Mouse (Mus musculus) bone marrow, adult 2 months (tissue): ENCODE measurements around the gene Erbb2. TPM values are rescaled to one million over a fixed set of nuclear protein-coding genes. Genes with fewer than 3 reads are reported as not detected.

ENCODE experiments used
- H3K27ac ChIP-seq: fragments of 200-500 bp; 2 replicates; pipeline ENCODE4 v1.5.1; 2012; ENCODE audit warnings: low read depth, mild to moderate bottlenecking, control low read depth, inconsistent platforms, low read length; ENCODE audit not compliant: control insufficient read depth, poor library complexity, insufficient read depth
- H3K4me1 ChIP-seq: fragments of 200-500 bp; 2 replicates; pipeline ENCODE4 v1.6.1; 2011; ENCODE audit warnings: low read length; ENCODE audit not compliant: control insufficient read depth, insufficient read depth
- H3K4me3 ChIP-seq: fragments of 200-500 bp; replicated peaks from 2 replicates; pipeline ENCODE3; 2011; ENCODE audit warnings: mild to moderate bottlenecking, low read depth, low read length, control low read depth; ENCODE audit not compliant: control insufficient read depth
- CTCF ChIP-seq: fragments of 200-500 bp; IDR thresholded peaks from 2 replicates; pipeline ENCODE4 v1.5.1; 2011; ENCODE audit warnings: low read length, control low read depth; ENCODE audit not compliant: control insufficient read depth, insufficient read depth
- POLR2A ChIP-seq: fragments of 200-500 bp; IDR thresholded peaks from 2 replicates; pipeline ENCODE4 v1.6.1; 2011; ENCODE audit warnings: low read depth, mild to moderate bottlenecking, control low read depth, low read length, borderline replicate concordance; ENCODE audit not compliant: control insufficient read depth
- WGBS: fragments of 180-500 bp; shearing (Covaris S2); methylation state at CpG from one replicate; pipeline ENCODE4 v1.1.7; 2018; 5-methylcytosine and 5-hydroxymethylcytosine counted together
- polyA plus RNA-seq: library from polyadenylated mRNA; stranded (reverse); fragments of >200 nt; gene quantifications from 2 replicates; pipeline ENCODE4 v1.2.4, GENCODE M21; 2011; ENCODE audit warnings: low replicate concordance; ENCODE audit not compliant: missing spikeins, insufficient read depth, insufficient read length

Gene Erbb2
- polyA plus RNA-seq, 1 experiment = 2.4 TPM

DNA sequence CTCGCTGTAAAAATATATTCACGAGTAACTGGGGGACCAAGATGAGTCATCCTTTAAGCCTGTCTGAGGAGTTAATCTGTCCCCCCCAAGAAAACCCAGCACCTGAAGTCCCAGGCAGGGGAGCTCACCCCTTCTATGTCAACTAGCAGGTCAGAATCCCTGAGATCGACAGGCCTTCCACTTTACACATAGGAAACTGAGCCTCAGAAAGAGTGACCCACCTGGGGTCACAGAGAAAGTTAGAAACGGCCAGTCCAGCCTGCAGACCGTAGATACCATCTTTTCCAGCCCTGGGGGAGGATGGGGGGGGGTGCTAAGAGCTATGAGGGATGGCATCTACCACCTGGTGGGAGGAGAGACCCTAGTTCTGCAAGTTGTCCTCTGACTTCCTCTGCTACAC lies 44.3 kb downstream of the Erbb2 start:
- TF ChIP-seq CTCF = no peak
- no peak for TF ChIP-seq POLR2A
- 62% methylated on average over 5 of the region's 5 CpGs for WGBS
- Histone ChIP-seq H3K4me3 (no peak overlapping the region), H3K4me1 (no peaks in the 10 kb centered on the region; the same call in 1 of the 2 replicates), H3K27ac (no peak overlapping the region)

DNA sequence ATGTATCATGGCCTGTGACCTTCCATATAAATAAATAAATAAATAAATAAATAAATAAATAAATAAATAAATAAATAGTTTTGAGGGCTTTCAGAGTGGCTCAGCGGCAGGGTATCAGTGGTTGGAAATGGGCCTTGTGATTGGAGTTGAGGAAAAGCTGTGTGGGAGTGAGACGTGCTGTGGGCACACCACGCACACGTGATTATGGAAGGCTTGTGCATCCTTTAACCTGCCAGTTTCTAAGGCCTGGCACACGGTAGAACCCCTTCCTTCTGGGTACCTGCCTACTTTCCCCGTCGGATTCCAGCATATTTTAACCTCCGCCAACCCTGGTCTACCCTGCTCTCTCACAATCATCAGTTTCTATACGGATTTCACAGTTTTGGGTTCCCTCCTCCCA lies 44.7 kb downstream of the Erbb2 start:
- Histone ChIP-seq H3K4me1 (no peaks in the 10 kb centered on the region; the same call in 1 of the 2 replicates), H3K27ac (peak overlapping the region; percentile 77), H3K4me3 (peak overlapping the region; percentile 65)
- TF ChIP-seq POLR2A = no peak
- TF ChIP-seq CTCF = no peak
- 29% methylated on average over 9 of the region's 9 CpGs for WGBS

DNA sequence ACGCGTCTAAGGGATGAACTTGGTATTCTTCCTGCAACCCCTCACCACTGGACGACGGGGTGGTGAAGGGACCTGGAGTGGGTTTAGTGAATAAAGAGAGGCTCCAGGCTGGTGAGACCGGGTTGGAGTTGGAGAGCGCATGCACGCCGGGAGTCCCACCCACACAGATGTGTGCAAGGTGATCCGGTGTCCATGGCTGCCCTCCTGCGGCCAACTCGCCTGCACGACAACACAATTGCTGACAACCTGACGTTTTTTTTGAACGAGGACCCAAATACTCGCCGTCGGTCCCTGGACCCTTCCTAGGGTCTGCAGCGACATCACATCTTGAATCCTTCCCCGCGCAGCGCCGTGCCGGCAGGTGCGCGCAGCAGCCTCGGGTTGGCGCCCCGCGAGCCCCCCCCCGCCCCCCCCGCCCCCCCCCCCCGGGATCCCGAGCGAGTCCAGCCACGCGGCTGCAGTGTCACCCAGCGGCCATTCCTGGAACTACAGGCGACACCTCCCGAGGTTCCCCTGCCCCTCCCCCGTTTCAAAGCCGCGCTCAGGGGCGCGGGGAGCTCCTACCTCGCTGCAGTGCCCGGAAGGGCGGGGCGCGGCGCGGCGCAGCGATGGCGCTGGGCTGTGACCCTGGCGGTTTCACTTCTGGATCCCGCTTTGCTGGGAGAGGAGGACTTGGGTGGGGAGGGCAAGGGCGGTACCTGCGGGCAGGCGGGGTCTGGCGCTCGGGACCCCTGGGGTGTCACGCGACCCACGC lies 45.3 kb downstream of the Erbb2 start:
- H3K4me3 ChIP-seq = peak overlapping the region; percentile 65
- TF ChIP-seq CTCF (peak; percentile 60), POLR2A (peak; percentile 60; the same call in 1 of the 2 replicates)
- WGBS = under 1% methylated on average over 64 of the region's 64 CpGs
- H3K4me1 ChIP-seq = no peaks in the 10 kb centered on the region; the same call in 1 of the 2 replicates
- peak overlapping the region; percentile 89 for H3K27ac ChIP-seq

DNA sequence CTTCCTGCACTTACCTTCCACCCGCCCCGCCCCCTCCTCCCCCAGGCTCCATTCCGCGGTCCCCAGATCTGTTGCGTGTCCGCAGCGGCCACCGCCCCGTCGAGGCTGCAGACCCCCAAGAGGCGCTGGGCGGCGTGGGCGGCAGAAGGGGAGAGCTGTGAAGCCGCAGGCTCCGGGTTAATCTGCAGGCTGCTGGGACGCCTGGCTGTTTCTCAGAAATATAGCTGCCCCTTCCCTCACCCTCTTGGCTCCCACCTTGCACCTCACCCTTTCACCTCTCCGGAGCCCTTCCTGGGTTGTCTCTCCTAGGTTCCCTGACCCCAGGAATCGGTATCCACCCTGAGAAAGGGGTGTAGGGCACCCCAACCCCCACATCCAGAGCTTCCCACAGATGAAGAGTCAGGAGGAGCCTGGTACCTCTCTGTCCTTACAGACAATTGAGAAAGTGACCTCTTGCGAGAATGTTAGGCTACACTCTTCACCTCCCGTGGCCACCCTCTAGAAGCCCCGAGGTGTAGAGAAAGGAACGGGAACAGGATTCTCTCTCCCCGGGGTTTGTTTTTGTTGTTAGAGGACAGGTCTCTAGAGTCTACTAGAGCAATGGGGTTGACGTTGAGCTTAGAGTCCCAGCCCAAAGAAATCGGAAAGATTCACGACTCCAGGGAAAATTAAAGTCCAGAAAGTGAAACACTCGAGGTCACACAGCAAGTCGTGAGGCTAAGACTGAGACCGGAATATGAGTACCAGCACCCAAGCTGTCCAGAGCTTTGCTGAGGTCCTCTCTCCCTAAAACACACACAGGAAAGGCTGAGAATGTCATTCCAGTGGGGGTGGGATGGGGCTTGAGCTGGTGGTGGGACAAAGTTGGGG lies 46.1 kb downstream of the Erbb2 start:
- peak overlapping the region; percentile 65 for H3K4me3 ChIP-seq
- WGBS = 5% methylated on average over 30 of the region's 30 CpGs

DNA sequence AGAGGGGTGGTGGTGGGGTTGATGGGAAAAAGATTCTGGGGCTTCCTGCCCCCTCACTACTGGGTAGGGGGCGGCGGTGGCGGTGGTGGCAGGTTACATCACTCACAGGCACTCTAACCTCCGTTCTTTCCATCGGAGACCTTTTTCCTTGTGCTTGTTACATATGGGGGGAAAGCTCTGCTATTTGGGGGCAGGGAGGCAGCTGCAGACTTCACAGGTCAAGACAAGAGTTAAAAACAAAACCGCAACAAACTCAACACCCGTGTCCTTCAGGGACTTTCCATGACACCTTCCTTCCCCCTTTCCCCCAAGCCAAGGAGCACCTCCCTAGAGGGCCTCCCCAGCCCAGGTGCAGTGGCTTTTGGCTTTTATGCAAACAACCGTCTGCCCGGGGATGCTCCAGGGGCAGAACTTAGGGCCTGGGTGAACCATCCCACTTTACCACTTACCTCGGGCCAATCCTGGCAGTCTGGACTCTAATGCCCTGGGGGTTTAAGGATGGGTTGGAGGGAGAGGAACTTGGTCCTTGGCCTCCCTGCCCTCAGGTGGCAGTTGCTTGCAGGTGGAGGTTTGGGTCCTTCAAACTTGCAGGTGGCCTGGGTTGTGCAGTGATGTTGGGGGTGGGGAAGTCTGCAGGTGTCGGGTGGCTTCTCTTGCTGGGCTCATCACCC lies 46.9 kb downstream of the Erbb2 start:
- 14% methylated on average over 11 of the region's 11 CpGs for WGBS
- Histone ChIP-seq H3K4me1 (peaks cover 1% of the 10 kb centered on the region; the same call in 1 of the 2 replicates), H3K4me3 (no peak overlapping the region), H3K27ac (peak overlapping the region; percentile 89)
- TF ChIP-seq POLR2A = no peak
- TF ChIP-seq CTCF = no peak

More for the DNA sequence above, 46.1 kb downstream of the Erbb2 start:
- TF ChIP-seq CTCF = no peak
- TF ChIP-seq POLR2A = no peak; the same call in 1 of the 2 replicates
- Histone ChIP-seq H3K4me1 (peaks cover 1% of the 10 kb centered on the region; the same call in 1 of the 2 replicates), H3K27ac (peak overlapping the region; percentile 89)

DNA sequence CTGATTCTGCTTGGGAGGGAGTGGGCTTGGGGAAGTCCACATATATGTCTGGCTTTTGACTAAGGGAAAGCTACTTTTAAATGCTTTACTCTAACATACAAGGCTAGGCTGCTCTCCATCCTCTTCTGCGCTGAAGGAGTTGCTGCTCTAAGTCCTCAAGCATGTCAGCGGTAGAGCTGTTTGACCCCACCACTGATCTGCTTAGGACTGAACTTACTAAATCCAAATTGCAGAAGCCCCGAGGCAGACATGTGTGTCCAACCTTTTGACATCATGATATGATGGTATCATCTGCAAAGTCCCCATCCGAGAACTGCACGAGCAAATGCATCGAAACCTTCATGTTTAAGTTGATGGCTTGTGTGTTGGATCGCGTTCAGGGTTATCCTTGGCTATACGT lies 47.6 kb downstream of the Erbb2 start:
- 79% methylated on average over 9 of the region's 9 CpGs for WGBS
- TF ChIP-seq CTCF (no peak), POLR2A (no peak)
- peak overlapping the region; percentile 45 for H3K27ac ChIP-seq
- H3K4me3 ChIP-seq = no peak overlapping the region
- H3K4me1 ChIP-seq = peaks cover 3% of the 10 kb centered on the region; the same call in 1 of the 2 replicates

DNA sequence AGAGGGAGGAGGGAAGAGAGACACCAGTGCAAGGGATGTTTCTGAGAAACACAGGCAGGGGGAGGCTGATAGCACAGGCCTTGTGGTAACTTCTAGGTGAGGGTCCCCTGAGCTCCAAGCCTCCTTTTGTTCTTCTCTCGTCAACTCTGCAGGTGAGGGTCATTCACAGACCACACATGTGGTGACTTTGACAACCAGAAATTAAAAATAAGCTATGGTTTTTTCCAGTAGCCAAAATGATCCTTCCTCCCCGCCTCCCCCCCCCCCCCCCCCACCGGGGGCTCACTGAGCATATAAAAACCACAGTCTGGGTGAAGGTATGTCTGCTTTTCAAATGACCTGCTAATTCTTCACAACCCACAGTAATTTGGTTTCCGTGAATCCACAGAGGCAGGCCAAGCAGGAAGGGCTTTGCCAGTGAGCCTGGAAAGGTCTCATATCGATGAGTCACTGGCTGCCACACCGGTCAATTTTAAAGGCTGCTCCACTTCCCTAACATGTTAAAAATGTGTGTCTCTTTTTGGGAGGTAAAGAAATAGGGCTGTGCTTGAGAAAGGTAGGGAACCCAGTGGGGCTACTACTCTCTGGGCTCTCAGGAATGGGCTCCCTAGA lies 48.9 kb downstream of the Erbb2 start:
- TF ChIP-seq POLR2A (no peak), CTCF (no peak)
- Histone ChIP-seq H3K4me1 (peaks cover 3% of the 10 kb centered on the region; the same call in 1 of the 2 replicates), H3K4me3 (no peak overlapping the region), H3K27ac (peak overlapping the region; percentile 60; the same call in 1 of the 2 replicates)
- WGBS = 12% methylated on average over 6 of the region's 6 CpGs

DNA sequence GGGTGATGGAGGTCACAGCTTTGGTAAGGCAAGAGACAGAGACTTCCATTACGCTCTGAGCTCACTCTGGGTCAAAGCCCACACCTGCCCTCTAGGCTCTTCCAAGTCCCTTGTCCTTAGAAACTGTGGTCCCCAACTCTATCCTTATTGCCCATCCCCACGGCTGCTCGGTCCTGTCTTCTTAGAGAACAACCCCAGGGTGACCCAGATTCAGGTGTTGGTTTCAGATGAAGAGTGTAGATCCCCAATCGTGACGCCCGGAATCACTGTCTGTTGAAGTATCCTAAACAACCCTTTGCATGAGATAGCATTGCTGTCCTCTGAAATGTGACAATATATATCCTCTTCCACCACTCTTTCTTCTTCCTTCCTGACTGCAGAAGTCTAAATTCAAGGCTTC lies 50.0 kb downstream of the Erbb2 start:
- H3K4me1 ChIP-seq = peaks cover 3% of the 10 kb centered on the region; the same call in 1 of the 2 replicates

More for the DNA sequence above, 50.0 kb downstream of the Erbb2 start:
- WGBS = 70% methylated on average over 6 of the region's 6 CpGs
- Histone ChIP-seq H3K4me3 (no peak overlapping the region), H3K27ac (peak overlapping the region; percentile 17; the same call in 1 of the 2 replicates)
- TF ChIP-seq POLR2A (no peak), CTCF (no peak)
